Mouse (Mus musculus): ENCODE results near the gene Atxn10.
A peak's percentile ranks its signal among the peaks of the same experiment; 100 is the strongest.

Atxn10 gene

GRCm38 (mm10) chr15:85334234-85334633, 1.8 kb upstream of the Atxn10 start:
- no peak for DNase-seq (ENCODE audit: low read depth, low spot score)

DNA sequence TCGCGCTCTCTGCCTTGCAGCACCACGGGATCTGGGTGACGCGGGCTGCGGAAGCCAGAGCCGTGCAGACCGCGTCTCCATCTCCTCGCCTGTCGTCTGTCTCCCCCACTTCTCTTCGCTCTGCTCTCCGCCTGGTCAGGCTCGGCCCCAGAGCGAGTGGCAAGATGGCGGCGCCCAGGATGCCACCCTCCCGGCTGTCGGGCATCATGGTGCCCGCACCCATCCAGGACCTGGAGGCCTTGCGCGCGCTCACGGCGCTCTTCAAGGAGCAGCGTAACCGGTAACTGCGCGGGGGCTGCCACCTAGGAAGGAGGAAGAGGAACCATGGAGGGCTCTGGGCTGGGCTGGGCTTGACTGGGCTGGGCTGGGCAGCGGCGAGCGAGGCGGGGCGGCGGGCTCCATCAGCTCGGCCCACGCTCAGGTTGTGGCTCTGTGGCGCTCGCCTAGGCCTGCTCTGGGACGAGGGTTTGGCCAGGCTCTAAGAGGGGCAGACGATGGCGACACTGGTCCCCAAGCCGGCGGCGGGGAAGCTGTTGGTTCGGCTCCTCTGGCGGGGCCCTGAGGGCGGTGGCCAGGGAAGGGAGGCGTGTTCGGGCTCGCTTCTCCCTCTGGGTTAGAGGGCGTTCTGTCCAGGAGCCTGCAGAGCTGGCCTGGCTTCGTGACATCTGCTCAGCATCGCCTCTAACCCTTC, 401 bp downstream of the Atxn10 start:
- DNase-seq (ENCODE audit: low read depth, low spot score), result peak; percentile 85

DNA sequence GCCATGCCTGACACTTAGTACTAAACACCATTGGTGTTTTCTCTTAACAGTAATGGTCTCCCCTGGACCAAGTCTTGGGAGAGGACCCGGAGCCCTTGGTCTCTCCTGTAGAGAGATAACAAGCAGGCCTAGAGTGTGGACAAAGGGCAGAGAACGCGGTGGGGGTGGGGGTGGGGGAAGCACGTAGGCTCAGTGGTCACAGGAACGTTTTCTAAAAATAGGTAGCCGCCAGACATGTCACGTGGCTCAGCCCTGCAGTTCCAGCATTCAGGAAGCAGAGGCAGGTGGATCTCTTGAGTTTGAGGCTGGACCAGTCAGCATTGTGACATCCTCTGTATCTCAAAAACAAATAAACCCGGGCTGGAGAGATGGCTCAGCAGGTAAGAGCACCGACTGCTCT, 1.2 kb downstream of the Atxn10 start:
- no peak for DNase-seq (ENCODE audit: low read depth, low spot score)

DNA sequence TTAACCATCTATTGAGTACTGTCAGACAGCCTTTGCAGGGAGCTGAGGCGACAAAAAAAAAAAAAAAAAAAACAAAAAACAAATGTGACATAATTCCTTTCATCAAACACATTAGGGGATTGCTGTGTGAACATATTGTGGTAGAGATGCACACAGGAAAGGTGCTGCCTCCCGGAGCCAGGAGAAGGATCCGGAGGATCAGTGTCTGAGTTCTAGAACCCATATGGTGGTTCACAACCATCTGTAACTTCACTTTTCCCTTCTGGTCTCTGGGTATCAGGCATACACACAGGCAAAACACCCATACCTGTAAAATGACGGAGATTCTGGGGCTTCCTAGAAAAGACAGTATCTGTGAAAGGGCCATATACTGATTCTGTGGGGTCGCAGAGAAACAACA, 1.9 kb downstream of the Atxn10 start:
- no peak for DNase-seq (ENCODE audit: low read depth, low spot score)

DNA sequence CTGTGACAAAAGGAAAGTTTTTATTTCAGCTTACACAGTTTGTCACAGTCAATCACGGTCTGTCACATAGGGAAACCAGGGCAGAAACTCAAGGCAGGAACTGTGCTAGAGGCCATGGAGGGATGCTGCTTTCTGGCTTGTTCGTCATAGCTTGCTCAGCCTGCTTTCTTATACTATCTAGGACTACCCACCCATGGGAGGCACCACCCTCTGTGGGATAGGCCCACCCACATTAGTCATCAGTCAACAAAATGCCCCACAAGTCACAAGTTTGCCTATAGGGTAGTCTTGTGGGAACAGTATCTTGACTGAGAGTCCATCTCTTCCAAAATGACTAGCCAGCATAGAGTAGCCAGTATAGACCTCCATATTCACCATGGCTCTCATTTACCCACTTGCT, 6.2 kb downstream of the Atxn10 start:
- no peak for DNase-seq (ENCODE audit: low read depth, low spot score)

DNA sequence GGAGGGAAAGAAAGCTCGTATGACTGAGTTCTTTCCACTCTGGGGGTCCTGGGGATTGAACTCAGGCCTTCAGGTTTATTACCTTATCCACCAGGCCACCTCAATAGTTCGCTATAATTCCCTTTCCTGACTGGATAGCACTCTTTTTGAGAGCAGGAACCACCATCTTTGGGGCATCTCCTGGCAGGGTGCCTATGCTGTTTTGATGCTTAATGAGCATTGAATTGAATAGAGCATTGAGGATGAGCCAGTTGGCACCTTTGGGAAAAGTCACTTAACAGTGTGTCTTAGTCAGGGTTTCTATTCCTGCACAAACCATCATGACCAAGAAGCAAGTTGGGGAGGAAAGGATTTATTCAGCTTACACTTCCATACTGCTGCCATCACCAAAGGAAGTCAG, 8.6 kb downstream of the Atxn10 start:
- DNase-seq (ENCODE audit: low read depth, low spot score), result no peak

- DNase-seq (ENCODE audit: low read depth, low spot score), result no peak
Measured at GRCm38 (mm10) chr15:85347058-85347700, 11.1 kb downstream of the Atxn10 start.

- DNase-seq (ENCODE audit: low read depth, low spot score), result no peak
Measured at GRCm38 (mm10) chr15:85350144-85350543, 14.1 kb downstream of the Atxn10 start.

- no peak for DNase-seq (ENCODE audit: low read depth, low spot score)
Measured at GRCm38 (mm10) chr15:85354060-85354459, 18.0 kb downstream of the Atxn10 start.

GRCm38 (mm10) chr15:85356112-85356511, 20.1 kb downstream of the Atxn10 start:
- DNase-seq (ENCODE audit: low read depth, low spot score), result no peak

DNA sequence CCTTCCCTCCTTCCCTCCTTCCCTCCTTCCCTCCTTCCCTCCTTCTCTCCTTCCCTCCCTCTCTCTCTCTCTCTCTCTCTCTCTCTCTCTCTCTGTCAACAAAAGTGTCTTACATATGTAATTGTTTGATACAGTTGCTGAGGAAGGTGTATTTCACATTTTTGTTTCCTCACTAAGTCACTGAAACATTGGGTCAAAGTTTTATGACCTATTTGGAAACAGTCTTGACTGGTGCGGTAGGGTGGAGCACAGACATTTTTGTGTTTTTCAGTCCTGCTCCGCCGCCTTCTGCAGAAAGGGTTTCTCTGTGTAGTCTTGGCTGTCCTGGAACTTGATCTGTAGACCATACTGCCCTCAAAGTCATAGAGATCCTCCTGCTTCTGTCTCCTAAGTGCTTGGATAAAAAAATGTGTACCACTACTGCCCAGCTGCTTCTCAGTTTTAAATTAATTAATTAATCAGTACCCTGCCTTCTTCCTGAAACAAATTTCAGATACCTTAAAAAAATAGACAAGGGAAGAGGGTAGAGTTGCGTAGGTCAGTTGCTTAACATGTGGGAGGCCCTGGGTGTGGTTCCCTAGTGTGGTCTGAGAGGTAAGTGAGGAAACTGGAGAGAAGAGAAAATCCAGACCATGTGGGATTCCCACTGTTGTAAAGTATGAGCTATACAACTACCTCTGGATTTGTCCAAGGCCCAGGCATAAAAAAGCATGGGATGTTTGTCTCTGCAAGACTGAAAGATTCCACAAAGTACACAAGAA, 21.6 kb downstream of the Atxn10 start:
- DNase-seq (ENCODE audit: low read depth, low spot score), result no peak

DNA sequence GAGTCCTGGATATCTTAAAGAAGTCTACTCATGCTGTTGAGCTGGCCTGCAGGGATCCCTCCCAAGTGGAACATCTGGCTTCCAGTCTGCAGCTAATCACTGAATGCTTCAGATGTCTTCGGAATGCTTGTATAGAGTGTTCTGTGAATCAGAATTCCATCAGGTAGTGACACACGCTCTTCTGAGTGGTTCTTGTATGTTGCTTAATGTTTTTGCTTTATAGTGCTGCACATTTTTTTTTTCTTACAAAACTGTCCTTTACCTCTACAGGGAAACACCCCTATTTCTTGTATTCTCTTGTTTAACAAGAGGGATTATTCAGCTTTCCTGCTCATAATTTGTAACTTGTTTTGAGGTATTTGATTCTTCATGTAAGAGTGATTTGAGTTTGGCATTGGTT, 23.4 kb downstream of the Atxn10 start:
- no peak for DNase-seq (ENCODE audit: low read depth, low spot score)

- DNase-seq (ENCODE audit: low read depth, low spot score), result no peak
Measured at GRCm38 (mm10) chr15:85359901-85360300, 23.9 kb downstream of the Atxn10 start.

- DNase-seq (ENCODE audit: low read depth, low spot score), result no peak
Measured at GRCm38 (mm10) chr15:85364366-85364765, 28.3 kb downstream of the Atxn10 start.

DNA sequence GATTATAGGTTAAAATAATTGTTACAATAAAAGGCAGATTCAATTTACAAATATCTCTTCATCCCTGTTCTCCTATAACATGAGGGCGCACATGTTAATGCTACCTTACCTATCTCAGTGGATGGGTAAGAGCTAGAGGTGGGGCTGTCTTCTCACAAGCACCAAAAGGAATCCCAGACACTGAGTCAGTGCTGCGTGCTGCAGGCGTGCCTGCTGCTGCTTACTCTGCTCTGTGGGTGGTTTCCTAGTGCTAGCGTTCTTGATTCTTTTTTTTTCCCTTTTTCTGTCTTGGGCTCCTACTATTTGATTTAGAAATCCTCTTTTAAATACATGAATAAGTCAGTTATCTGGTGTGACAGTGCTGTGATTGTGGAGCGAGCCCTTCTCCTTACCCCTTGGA, 30.9 kb downstream of the Atxn10 start:
- no peak for DNase-seq (ENCODE audit: low read depth, low spot score)

DNA sequence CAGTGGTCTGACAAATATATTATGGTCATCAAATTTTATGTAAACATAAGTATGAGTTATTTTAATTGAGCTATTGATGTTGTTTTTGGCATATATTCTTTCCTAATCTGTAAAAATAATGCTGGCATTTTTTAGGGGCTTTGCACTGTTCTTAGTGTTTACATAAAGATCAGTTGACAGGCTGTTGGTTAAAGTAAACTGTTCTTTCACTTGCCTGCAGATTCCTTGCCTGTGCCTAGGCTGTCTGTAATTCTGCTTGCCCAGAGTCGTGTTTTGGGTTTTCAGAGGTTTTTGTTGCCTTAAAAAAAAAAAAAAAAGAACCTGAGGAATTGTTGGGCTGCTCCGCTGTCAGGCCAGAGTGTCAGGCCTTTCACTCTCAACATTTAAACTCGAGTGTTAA, 33.7 kb downstream of the Atxn10 start:
- DNase-seq (ENCODE audit: low read depth, low spot score), result no peak

- no peak for DNase-seq (ENCODE audit: low read depth, low spot score)
Measured at GRCm38 (mm10) chr15:85373125-85373524, 37.1 kb downstream of the Atxn10 start.

DNA sequence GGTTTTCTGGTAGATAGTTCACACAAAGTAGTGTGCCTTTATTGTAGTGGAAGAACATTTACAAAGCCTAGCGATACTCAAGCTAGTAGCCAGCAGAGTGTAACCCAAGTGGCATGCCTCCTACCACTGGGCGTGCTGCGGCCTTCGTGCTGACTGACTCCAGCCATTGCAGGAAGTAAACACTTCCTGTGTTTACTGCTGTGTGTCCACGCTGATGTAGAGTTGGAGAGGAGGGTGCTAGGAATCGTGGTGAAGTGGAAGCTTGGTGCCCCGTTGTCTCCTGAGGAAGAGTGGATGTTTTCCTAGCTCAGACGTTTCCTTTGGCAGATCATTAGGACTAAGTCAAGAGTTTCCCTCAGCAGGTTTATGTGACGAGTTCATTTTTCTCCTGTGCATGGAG, 47.4 kb downstream of the Atxn10 start:
- DNase-seq (ENCODE audit: low read depth, low spot score), result no peak

GRCm38 (mm10) chr15:85388696-85389095, 52.7 kb downstream of the Atxn10 start:
- DNase-seq (ENCODE audit: low read depth, low spot score), result no peak

DNA sequence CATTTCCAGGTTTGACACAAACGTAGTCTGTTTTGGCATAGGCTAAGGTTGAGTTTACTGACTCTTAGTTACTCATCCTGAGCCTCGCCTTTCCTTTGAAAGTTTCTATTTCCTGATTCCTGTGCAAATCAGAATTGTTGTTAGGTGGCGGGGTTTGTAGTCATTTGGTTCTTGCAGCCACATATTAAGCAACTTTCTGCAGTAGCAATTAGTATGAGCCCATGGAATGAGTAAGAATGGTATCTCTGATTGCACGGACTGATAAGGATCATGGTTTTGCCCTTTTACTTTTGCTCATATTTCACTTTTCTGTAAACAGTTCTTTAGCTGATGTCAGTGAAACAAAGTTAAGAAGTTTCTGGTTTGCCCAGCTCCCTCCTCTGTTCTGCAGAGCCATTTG, 53.9 kb downstream of the Atxn10 start:
- DNase-seq (ENCODE audit: low read depth, low spot score), result no peak

DNA sequence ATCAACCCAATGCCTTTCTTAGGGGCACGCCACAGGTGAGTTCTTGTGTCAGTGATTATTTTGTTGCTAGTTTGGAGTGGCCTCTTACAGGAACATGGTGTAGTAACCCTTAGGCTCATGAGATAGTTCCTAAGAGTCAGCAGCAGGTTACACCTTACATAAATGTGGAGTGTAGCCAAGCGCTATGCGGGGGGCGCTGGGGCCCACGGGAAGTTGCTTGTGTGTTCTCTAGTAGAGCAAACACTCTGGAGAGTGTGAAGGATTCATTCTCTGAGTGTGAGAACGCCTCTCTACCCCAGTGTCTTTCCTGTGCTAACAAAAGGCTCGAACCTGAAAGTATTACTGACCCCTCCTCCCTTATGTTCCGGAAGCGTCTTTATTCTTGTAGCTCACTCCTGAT, 59.3 kb downstream of the Atxn10 start:
- no peak for DNase-seq (ENCODE audit: low read depth, low spot score)

DNA sequence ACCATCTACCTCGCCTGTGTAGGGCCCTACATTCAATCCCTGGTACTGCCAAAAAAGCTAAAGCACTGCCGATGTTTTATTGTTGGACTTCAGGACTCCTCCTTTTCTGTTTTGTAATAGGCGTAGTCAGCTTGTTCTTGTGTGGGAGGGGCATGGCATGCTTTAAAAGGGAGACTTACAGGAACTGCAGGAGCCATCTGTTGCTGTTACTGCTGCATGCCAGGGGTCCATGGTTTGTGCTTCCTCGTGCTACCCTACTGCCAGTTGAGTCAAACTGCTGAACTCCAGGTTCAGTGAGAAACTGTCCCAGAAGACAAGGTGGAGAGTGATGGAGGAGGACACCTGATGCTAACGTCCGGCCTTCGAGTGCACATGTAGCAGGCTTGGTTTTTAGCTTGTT, 65.9 kb downstream of the Atxn10 start:
- no peak for DNase-seq (ENCODE audit: low read depth, low spot score)

DNA sequence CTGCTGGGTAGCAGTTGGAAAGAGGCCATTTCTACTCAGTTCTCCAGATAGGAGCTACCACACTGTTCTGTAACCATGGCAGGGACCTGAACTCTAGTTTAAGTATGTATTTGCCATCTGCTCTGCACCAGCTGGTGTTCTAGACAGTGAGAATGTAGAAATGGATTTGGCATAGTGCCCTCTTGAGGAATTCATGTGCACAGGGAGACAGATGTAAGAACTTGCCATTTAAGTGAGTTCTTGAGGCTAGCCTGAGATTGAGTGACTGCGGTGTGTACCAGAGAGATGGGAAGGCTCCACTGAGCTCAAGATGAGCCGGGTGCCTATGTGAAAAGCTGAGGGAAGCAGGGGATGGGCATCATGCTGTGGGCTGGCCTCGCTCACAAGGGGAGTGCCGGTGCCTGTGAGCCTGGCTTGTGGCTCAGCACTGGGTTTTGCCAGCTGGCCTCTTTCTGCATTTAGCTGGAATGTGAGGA, 67.2 kb downstream of the Atxn10 start:
- DNase-seq (ENCODE audit: low read depth, low spot score), result no peak
